Comparison of ENCODE assay signal across 9 mouse cellular contexts in genomic region chr8:96362853-96363445, GRCm38 (mm10).
DNase-seq lines count a peak whose midpoint lies in the region; ATAC-seq and TF ChIP-seq lines count a peak whose summit lies in the region.
"Had no signal": no experiment of that assay in that cellular context is flagged by ENCODE, and none has a peak within 500 bp of the region (broad histone marks: within the 10 kb centered on the region; RNA-seq: fewer than 3 reads in every experiment).

No protein-coding gene starts in this region.

- peak; percentile 39; the same call in 1 of the 2 replicates for ATAC-seq in heart, postnatal 0 days (ENCODE audit: insufficient read depth, low read depth)
- peak; percentile 58; the same call in 1 of the 2 replicates for ATAC-seq in hindbrain, embryonic 16.5 days
- ATAC-seq in midbrain, embryonic 14.5 days (ENCODE audit: low FRiP score, low TSS enrichment): no peak

- no peaks in the 10 kb centered on the region for H3K36me3 ChIP-seq in heart, postnatal 0 days (replicated peaks; ENCODE audit: control insufficient read depth, insufficient read depth, low read length)
- no peaks in the 10 kb centered on the region for H3K36me3 ChIP-seq in hindbrain, embryonic 16.5 days (ENCODE audit: control insufficient read depth, insufficient read depth, low read length)
- H3K36me3 ChIP-seq in midbrain, embryonic 14.5 days (ENCODE audit: control insufficient read depth, insufficient read depth, low read length): no peaks in the 10 kb centered on the region

- no peak for TF ChIP-seq EP300 in heart, postnatal 0 days (IDR thresholded peaks at IDR 0.05; ENCODE audit: low read depth)

- H3K4me3 ChIP-seq in heart, postnatal 0 days (ENCODE audit: low read depth, low read length): no peak overlapping the region
- no peak overlapping the region for H3K4me3 ChIP-seq in hindbrain, embryonic 16.5 days (ENCODE audit: low read length)
- H3K4me3 ChIP-seq in midbrain, embryonic 14.5 days (replicated peaks; ENCODE audit: low read depth, low read length): no peak overlapping the region
- H3K4me3 ChIP-seq: erythroblast, embryonic 14.5 days had no signal

- no peaks in the 10 kb centered on the region for H3K4me1 ChIP-seq in heart, postnatal 0 days (ENCODE audit: control insufficient read depth, insufficient read depth)
- H3K4me1 ChIP-seq in hindbrain, embryonic 16.5 days (ENCODE audit: control insufficient read depth, insufficient read depth, low read depth, low read length): peaks cover 2% of the 10 kb centered on the region; the same call in 1 of the 2 replicates
- H3K4me1 ChIP-seq in midbrain, embryonic 14.5 days (ENCODE audit: control insufficient read depth, insufficient read depth, low read length): 0 out of 2 replicates have a peak, but pooled peaks cover 3% of the 10 kb centered on the region

- no peaks in the 10 kb centered on the region for H3K9me3 ChIP-seq in heart, postnatal 0 days (replicated peaks; ENCODE audit: control insufficient read depth, low read length)
- no peaks in the 10 kb centered on the region for H3K9me3 ChIP-seq in hindbrain, embryonic 16.5 days (ENCODE audit: control insufficient read depth, low read length)
- H3K9me3 ChIP-seq in midbrain, embryonic 14.5 days (ENCODE audit: control insufficient read depth, low read length): no peaks in the 10 kb centered on the region

- WGBS in heart, postnatal 0 days: 31% methylated on average over 14 of the region's 14 CpGs
- WGBS in hindbrain, embryonic 16.5 days: 29% methylated on average over 14 of the region's 14 CpGs
- 27% methylated on average over 14 of the region's 14 CpGs for WGBS in midbrain, embryonic 14.5 days

- H3K9ac ChIP-seq in heart, postnatal 0 days (replicated peaks; ENCODE audit: low read depth, low read length): no peak overlapping the region
- no peak overlapping the region for H3K9ac ChIP-seq in hindbrain, embryonic 16.5 days (ENCODE audit: low read depth, low read length)
- no peak overlapping the region for H3K9ac ChIP-seq in midbrain, embryonic 14.5 days (replicated peaks; ENCODE audit: low read length)

- H3K27ac ChIP-seq in heart, postnatal 0 days (ENCODE audit: low read depth): no peak overlapping the region
- no peak overlapping the region for H3K27ac ChIP-seq in hindbrain, embryonic 16.5 days (ENCODE audit: low read depth, low read length)
- H3K27ac ChIP-seq in midbrain, embryonic 14.5 days (replicated peaks; ENCODE audit: low read depth, low read length): no peak overlapping the region

- no peak for DNase-seq in heart, postnatal 0 days (ENCODE audit: low spot score)
- DNase-seq in heart, adult 11 months: no peak
- peak; percentile 27 for DNase-seq in adrenal gland, postnatal 10 days
- peak; percentile 18 for DNase-seq in midbrain, embryonic 14.5 days
- DNase-seq in thymus, adult 18-20 months: no peak
- DNase-seq in frontal cortex, postnatal 10 days (ENCODE audit: low spot score in 2 of 2): no peak
- no peak for DNase-seq in cerebellum, postnatal 25 days

- no peak for TF ChIP-seq CTCF in heart, postnatal 0 days (IDR thresholded peaks at IDR 0.05; ENCODE audit: low read depth)

- no peak overlapping the region for H3K4me2 ChIP-seq in heart, postnatal 0 days (ENCODE audit: low read depth, low read length)
- no peak overlapping the region for H3K4me2 ChIP-seq in hindbrain, embryonic 16.5 days (ENCODE audit: low read length)
- H3K4me2 ChIP-seq in midbrain, embryonic 14.5 days (ENCODE audit: low read length): no peak overlapping the region

- no peaks in the 10 kb centered on the region for H3K27me3 ChIP-seq in heart, postnatal 0 days (ENCODE audit: control insufficient read depth, insufficient read depth, low read length)
- no peaks in the 10 kb centered on the region for H3K27me3 ChIP-seq in hindbrain, embryonic 16.5 days (replicated peaks; ENCODE audit: control insufficient read depth, insufficient read depth, low read length)
- no peaks in the 10 kb centered on the region for H3K27me3 ChIP-seq in midbrain, embryonic 14.5 days (ENCODE audit: control insufficient read depth, insufficient read depth, low read length)

Comparison
In these comparisons a context has a peak if more than half of its experiments do, and no peak if none do; other contexts are left out.
1. DNase-seq: peak in adrenal gland, postnatal 10 days (single experiment) and midbrain, embryonic 14.5 days (single experiment); none in heart, postnatal 0 days (single experiment), heart, adult 11 months (single experiment), thymus, adult 18-20 months (0 of 2), frontal cortex, postnatal 10 days (0 of 2) and cerebellum, postnatal 25 days (0 of 2).